Mouse (Mus musculus): Measurements from ENCODE around the gene Mcrip1.
"Not testable (repeated sequence)": the region's sequence is repeated elsewhere in the genome, so short reads cannot be mapped to it uniquely, and the experiment has no call there.

Gene Mcrip1

DNA sequence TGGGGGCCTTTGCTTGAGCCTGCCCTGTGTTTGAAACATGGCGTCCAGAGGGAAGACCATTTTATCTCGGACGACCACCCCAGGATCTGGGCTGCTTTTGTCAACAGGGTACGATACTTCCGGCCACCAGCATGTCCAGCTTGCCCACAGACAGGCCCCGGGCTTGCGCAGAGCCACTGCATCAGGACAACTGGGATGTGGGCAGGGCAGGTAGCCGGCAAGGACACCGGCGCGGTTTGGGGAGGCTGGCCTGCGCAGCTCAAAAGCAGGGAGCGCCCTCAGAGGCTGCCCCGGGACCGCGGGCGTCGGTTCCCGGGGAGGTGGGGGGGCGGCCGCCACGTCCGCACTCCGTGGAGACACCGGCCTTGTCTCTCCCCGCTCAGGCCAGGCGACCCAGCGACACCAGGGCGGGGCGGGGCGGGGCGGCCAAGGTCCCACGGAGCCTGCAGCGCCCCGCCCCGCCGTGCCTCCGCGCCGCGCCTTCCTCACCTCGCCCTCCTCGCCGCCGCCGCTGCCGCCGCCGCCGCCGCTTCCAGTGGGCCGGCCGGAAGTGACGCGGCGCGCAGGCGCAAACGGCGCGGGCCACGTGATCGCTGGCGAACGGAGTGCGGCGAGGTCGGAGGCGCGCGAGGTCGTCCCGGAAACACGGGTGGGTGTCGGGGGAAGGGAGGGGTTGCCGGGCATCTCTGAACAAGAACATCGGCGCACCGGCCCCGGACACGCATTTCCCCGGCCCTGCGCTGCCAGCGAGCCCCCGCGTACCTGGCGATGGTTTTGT lies at the start of gene Mcrip1:
Mcrip1 (minus strand) TSS at position 560 of the 778 bp plus-strand sequence.
- no peak for DNase-seq (ENCODE audit: extremely low read depth, low read depth, low spot score)

- DNase-seq (ENCODE audit: extremely low read depth, low read depth, low spot score) = no peak
Measured at GRCm38 (mm10) chr11:120598990-120599549, 49.5 kb upstream of the Mcrip1 start.

DNA sequence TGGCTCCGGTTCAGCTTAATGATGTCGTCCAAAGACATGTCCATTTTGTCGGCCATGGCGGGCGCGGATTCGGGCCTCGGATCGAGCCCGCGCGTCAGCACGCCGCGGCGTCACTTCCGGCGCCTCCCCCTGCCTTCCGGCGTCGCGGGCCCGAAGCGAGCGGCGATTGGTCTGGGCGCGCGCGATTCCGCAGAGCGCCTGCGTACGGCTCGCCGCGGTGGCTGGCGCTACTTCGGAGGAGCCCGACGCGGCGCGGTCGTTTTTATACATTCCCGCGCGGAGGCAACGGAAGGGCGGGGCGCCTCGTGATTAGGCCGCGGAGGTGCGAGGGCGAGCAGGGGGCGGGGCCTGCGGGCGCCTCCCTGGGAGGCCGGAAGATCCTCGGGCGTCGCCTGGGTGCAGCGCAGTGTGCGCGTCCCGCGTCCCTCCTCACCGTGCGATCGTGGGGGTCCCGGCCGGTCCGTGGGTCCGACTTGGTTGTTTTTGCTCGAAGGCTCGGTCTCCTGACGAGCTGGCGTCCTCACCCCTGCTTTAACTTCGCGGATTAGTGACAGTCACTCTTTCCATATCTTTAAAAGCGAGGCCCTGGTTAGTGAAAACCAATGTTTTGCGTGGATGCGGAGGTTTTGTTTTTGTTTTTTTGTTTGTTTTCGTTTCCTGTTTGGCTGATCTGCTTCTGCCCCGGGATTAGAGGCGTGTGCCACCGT lies 48.9 kb upstream of the Mcrip1 start, which contains the start of the genes Alyref and Anapc11:
Alyref (minus strand) TSS at position 83 of the 707 bp plus-strand sequence.
Anapc11 (plus strand) TSS at position 139 of the 707 bp plus-strand sequence.
- peak; percentile 36 for DNase-seq (ENCODE audit: extremely low read depth, low read depth, low spot score)

GRCm38 (mm10) chr11:120597240-120598235 lies 48.0 kb upstream of the Mcrip1 start:
- no peak for DNase-seq (ENCODE audit: extremely low read depth, low read depth, low spot score)

GRCm38 (mm10) chr11:120588531-120588930 lies 39.0 kb upstream of the Mcrip1 start:
- DNase-seq (ENCODE audit: extremely low read depth, low read depth, low spot score) = no peak

GRCm38 (mm10) chr11:120583937-120584336 lies 34.4 kb upstream of the Mcrip1 start:
- DNase-seq (ENCODE audit: extremely low read depth, low read depth, low spot score) = no peak

- DNase-seq (ENCODE audit: extremely low read depth, low read depth, low spot score) = not testable (repeated sequence)
Measured at GRCm38 (mm10) chr11:120582982-120583293, 33.4 kb upstream of the Mcrip1 start.

DNA sequence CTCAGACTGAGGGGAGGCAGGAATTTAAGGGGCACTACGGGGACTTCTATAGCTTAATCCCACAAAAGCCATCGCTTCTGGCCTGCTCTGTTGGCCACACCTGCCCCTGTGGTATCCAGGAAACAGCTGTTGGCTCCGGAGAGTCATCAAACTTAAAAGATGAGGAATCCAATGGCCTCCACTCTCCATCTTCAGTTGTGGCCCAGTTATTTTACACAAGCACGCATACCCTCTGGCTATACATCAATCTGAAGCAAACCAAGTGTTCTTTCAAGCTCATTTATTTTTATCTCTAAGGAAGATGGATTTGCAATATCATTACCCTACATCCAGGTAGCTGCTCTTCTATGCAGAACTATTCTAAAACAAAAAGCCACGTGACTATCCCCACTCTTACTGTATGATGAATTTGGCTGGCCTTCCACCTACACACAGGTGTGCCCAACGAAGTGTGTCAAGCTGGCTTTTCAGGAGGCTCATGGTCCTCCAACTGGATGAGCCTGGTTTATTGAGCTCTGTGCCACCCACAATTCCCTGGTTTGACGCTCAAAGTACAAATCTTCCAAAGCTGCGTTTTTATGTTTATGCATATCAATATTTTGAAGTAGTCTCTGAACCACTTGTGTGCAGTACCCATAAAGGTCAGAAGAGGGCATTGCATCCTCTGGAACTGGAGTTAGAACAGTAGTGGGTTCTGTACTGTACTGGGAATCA lies 32.9 kb upstream of the Mcrip1 start:
- DNase-seq (ENCODE audit: extremely low read depth, low read depth, low spot score) = no peak

DNA sequence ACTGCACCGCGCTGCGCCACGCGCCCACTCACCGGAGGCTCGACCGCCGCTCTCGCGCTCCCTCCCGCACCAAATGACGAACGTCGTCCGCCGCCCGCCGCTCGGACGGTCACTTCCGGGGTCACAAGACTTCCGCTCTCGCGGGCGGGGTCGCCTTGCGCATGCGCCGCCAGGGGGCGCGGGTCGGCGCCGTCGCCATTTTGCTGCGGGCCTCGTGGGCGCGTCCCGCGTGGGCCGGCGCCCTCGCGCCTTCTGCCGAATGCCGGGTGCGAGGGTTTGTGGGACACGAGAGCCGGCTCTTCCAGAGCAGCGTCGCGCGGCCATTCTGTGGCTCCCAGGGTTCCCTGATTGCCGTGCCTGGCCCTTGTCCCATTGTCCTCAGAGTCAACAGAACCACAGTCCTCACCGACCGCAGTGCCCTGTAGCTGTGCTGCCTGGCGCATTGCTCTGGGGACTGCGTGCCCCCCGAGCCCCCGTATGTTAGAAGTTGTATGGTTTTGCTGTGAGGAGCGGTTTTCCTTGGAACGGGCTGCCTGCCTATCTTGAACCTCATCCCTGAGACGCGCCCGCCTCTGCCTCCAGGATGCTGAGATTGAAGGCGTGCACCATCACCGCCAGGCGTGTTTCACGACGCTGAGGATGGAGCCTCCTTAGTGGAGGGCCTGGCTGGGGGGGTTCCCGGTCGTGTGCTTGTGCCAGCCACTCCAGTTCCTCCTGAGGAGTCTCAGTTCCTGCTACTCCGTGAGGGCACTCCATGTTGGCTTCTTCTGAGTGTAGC lies 32.2 kb upstream of the Mcrip1 start, which contains the start of gene Arhgdia:
Arhgdia (minus strand) TSS at position 135 of the 778 bp plus-strand sequence.
- no peak for DNase-seq (ENCODE audit: extremely low read depth, low read depth, low spot score)

DNA sequence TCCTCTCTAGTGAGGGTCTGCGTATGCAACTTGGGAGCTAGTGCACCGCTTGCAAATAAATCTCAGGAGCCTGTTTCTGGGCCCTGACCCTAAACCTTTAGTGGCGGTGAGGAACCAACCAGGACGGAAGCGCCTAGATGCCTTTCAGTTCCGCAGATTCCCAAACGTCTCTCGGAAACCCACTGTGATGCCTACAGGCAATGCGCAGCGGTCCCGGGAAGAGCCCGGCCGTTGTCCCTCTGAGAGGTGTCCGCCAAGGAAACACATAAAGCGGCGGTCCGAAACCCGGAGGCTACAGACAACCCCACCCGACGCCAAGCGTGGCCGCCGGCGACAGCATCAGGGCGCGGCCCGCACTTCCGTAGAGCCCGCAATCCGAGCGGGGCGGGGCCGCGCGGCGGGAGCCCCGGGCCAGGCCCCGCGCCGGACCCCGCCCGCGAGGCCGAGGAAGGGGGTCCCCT lies 31.4 kb upstream of the Mcrip1 start:
- DNase-seq (ENCODE audit: extremely low read depth, low read depth, low spot score) = no peak

DNA sequence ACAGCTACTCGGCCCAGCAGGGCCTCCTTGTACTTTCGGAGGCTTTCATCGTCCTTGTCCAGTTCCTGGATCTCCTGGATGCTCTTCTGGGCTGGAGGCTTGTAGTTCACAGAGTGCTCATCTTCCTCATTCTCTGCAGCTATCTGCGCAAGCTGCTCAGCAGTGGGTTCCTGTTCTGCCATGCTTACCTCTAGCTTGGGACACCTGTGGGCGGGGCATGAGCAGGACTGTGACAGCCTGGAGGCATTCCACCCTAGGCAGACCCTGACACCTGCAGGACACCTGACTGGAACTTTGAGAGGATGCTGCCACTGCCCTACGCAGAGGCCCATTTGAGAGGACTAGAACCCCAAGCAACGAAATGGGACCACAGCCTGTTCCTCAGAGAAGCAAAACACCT lies 30.7 kb upstream of the Mcrip1 start:
- DNase-seq (ENCODE audit: extremely low read depth, low read depth, low spot score) = no peak

DNA sequence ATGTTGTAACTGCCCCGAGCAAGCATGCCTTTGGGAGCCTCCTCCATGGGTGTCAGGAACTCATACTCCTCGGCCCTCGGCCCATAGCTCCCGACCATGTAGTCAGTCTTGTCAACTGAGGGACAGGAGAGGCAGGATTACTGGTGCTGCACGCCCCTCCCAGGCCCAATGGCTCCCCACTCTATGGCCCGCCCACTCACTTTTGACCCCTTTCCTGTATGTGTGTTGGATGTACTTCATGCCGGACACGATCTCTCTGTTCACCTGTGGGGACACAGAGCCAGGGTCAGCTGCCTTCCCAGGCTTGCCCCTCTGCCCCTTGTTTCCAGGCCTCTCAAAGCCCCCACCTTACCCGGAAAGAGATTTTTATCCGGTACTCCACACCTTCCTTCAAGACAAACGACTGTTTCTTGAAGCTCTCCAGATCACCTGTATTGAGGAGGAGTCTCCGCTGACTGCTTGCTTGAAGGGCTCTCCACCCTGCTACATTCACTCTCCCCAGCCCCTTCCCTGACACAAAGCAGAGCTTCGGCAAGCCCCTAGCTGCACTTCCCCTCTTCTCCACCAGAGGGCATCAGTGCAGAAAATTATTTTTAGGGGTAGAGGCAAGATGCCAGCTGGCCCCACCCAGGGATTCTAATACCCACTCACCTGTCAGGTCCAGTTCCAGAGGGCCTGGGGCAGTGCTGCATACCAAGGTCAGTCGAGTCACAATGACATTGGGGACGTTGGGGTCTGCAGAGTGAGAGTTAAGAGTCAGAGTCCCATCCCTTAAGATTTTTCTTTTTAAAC lies 30.0 kb upstream of the Mcrip1 start:
- no peak for DNase-seq (ENCODE audit: extremely low read depth, low read depth, low spot score)

GRCm38 (mm10) chr11:120578694-120579243 lies 29.2 kb upstream of the Mcrip1 start:
- no peak for DNase-seq (ENCODE audit: extremely low read depth, low read depth, low spot score)

- DNase-seq (ENCODE audit: extremely low read depth, low read depth, low spot score) = no peak
Measured at GRCm38 (mm10) chr11:120578024-120578693, 28.6 kb upstream of the Mcrip1 start.

GRCm38 (mm10) chr11:120577211-120578023 lies 27.9 kb upstream of the Mcrip1 start:
- no peak for DNase-seq (ENCODE audit: extremely low read depth, low read depth, low spot score)

DNA sequence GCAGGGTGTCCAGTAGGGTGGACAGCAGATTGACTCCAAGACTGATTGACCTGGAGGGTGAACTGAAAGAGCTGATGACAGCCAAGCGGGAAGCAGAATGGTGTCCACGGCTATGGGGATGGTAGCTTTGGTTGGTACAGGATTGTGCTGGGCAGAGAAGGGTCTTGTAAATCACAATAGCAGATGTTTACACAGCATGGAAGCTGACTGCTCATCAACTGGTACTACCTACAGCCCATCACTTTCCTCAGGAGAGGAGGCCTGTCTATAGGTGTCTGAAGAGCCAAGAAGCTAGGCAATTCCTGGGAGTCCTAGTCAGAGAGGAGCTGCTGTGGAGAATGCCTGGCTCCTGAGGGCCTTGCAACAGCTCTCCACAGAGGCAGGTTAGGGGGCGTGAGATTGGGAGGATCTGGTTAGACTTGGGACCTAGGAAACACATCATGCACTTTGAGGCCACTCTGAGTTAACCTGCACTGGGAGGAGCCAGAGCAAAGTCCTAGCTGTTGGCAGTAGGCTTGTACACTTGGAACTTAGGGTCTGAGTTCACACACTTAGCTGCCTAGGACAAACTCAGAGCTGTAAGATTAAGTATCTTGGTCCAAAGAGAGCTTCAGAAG lies 26.9 kb upstream of the Mcrip1 start:
- DNase-seq (ENCODE audit: extremely low read depth, low read depth, low spot score) = no peak
